Mouse (Mus musculus) stomach, embryonic 15.5 days (tissue): Measurements from ENCODE around the gene Trp53bp2. TPM values are rescaled to one million over a fixed set of nuclear protein-coding genes. Genes with fewer than 3 reads are reported as not detected.

Experiments
- ATAC-seq: fragments of 200-750 bp; cut with Nextera tagmentation; 2 replicates; pipeline ENCODE4 v1.8.0; 2017; ENCODE audit warnings: low read depth, moderate number of reproducible peaks, moderate TSS enrichment; ENCODE audit not compliant: insufficient read depth, low FRiP score
- H3K27ac ChIP-seq: fragments of 300-500 bp; sonication (generic); 2 replicates; pipeline ENCODE4 v1.5.1; 2015; ENCODE audit warnings: mild to moderate bottlenecking, inconsistent platforms
- H3K27me3 ChIP-seq: fragments of 300-500 bp; sonication (generic); replicated peaks from 2 replicates; pipeline ENCODE4 v1.6.1; 2015; ENCODE audit warnings: inconsistent platforms
- H3K36me3 ChIP-seq: fragments of 300-500 bp; sonication (generic); 2 replicates; pipeline ENCODE4 v1.6.1; 2015; ENCODE audit warnings: inconsistent platforms
- H3K4me1 ChIP-seq: fragments of 300-500 bp; sonication (generic); 2 replicates; pipeline ENCODE4 v1.6.1; 2015; ENCODE audit warnings: inconsistent platforms
- H3K4me2 ChIP-seq: fragments of 300-500 bp; sonication (generic); 2 replicates; pipeline ENCODE4 v1.6.1; 2015; ENCODE audit warnings: mild to moderate bottlenecking, inconsistent platforms
- H3K4me3 ChIP-seq: fragments of 300-500 bp; sonication (generic); replicated peaks from 2 replicates; pipeline ENCODE4 v1.5.1; 2015; ENCODE audit warnings: inconsistent platforms
- H3K9ac ChIP-seq: fragments of 300-500 bp; sonication (generic); 2 replicates; pipeline ENCODE4 v1.6.1; 2015; ENCODE audit warnings: inconsistent platforms
- H3K9me3 ChIP-seq: fragments of 300-500 bp; sonication (generic); 2 replicates; pipeline ENCODE4 v1.6.1; 2016; ENCODE audit warnings: inconsistent platforms
- WGBS: fragments of 180-500 bp; shearing (Covaris S2); methylation state at CpG from one replicate; pipeline ENCODE4 v1.1.7; 2015; 5-methylcytosine and 5-hydroxymethylcytosine counted together
- polyA plus RNA-seq: library from polyadenylated mRNA; unstranded; fragments of >200 nt; fragmentation: Nextera tagmentation; extraction: Ambion mirVana; gene quantifications from 2 replicates; pipeline ENCODE4 v1.2.1, GENCODE M21; 2015

The Trp53bp2 gene
- polyA plus RNA-seq, 1 experiment from 2014 or later = 19.9 TPM

DNA sequence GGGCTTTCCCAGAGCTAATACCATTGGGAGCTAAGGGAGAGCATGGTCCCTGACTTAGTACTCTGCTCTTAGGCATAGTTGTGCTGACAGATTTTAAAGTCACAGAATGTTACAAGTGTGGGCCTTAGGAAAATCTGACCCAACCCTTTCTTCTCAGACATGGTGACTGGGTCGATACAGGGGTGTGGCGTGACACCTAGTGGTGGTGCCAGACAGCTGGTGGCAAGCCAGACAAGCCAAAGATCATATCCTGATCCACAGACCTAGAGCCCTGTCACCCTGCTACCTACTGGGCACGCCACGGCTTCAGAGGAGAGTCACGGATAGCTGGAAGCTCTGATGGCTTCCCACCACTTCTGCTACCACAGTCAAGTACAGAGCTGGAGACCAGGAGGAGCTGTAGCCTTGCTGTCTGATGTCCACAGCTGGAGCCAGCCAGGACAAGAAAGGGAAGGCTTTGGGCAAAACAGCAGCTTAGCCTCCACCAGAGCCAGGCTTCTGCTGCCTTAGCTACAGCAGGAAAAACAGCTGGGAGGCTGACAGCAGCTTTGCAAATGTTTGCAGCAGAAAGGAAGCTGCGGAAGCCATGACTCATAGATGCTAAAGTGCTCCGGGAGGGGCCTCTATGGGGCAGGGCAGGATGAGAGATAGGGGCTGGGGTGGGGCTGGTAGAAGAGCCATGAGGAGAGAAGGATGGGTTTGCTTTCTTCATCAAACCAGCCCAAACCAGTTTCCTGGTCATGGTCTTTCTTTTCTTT lies 97.4 kb downstream of the Trp53bp2 start:
- WGBS = 29% methylated on average over 7 of the region's 7 CpGs
- Histone ChIP-seq H3K27ac (peak overlapping the region; percentile 88), H3K36me3 (peaks cover 23% of the 10 kb centered on the region), H3K4me2 (peak overlapping the region; percentile 33; the same call in 1 of the 2 replicates), H3K9me3 (no peaks in the 10 kb centered on the region), H3K4me1 (peaks cover 41% of the 10 kb centered on the region), H3K27me3 (no peaks in the 10 kb centered on the region), H3K9ac (no peak overlapping the region), H3K4me3 (no peak overlapping the region)
- peak; percentile 63 for ATAC-seq

DNA sequence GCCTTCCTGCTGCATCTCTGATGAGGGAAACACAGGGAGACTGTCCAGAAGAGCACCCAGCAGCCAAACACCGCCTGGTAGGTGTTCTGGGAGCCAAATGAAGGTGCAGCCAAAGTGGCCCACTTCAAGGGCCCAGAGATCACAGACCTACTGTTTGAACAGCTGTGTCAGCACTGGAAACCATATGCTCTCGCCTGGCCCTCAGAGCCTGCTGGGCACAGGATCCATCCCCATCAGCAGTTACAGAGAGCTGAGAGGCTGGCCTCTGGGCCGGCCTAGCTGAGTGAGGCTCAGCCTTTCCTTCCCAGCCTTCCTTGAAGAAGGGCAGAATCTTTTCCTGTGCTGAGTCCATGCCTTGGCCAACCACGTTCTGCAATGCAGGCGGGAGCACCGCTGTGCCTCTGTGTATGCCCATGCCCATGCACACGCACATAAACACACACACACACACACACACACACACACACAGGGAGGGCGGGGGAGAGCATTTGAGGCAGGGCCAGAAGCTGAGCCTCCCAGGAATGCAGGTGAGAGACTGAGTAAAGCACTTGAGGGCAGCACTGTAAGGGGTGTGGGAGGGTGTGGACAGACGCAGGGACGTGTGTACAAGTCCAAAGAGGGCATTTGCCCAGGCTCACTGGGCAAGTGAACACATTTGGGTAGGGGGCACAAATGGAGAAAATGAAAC lies 100.3 kb downstream of the Trp53bp2 start:
- Histone ChIP-seq H3K27me3 (no peaks in the 10 kb centered on the region), H3K4me1 (peaks cover 22% of the 10 kb centered on the region), H3K9me3 (no peaks in the 10 kb centered on the region), H3K4me3 (no peak overlapping the region), H3K9ac (no peak overlapping the region), H3K4me2 (no peak overlapping the region), H3K27ac (no peak overlapping the region), H3K36me3 (peaks cover 23% of the 10 kb centered on the region)
- WGBS = 69% methylated on average over 10 of the region's 10 CpGs
- 0 out of 2 replicates have a peak, but pooled peaks have one; percentile 20 for ATAC-seq

DNA sequence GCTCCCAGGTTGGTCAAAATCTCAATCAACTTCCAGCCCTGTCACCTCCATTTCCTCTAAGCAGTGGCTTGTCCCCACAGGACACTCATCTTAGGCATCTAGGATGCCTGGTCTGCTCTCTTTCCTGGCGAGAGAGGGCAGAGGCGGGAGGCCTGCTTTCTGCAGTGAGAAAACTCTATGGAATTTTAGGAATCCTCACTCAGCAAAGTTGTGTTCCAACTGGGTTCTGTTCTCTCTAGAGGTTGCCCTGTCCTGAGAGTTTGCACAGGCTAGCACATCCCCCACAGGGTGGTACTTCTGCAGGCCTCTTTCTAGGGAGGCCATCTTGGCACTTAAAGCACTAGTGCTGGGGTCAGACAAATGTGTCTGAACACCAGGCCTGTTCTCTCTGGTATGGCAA lies 102.1 kb downstream of the Trp53bp2 start:
- Histone ChIP-seq H3K27me3 (no peaks in the 10 kb centered on the region), H3K9ac (no peak overlapping the region), H3K4me1 (peaks cover 10% of the 10 kb centered on the region), H3K9me3 (no peaks in the 10 kb centered on the region), H3K4me3 (no peak overlapping the region), H3K27ac (no peak overlapping the region), H3K36me3 (peaks cover 23% of the 10 kb centered on the region), H3K4me2 (no peak overlapping the region)
- 68% methylated on average over 2 of the region's 2 CpGs for WGBS
- no peak for ATAC-seq

DNA sequence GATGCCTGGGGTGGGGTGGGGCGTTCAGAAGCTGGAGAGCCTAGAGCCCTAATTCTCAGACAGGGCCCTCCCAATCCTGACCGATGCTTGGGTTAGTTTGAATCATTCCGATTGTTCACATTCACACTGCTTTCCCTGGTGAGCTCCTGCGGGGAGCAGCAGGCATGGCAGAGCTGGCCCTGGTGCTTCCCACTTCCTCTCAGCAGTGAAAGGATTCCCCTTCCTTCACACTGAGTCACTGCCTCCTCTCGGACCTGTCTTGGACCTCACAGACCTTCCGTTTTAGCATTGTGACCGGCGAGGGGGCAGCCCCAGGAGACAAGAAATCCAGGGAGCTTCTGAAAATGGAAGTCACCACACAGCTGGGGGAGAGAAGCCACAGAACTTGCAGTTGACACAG lies 102.8 kb downstream of the Trp53bp2 start:
- 72% methylated on average over 8 of the region's 8 CpGs for WGBS
- Histone ChIP-seq H3K9ac (no peak overlapping the region), H3K27me3 (no peaks in the 10 kb centered on the region), H3K4me3 (no peak overlapping the region), H3K9me3 (no peaks in the 10 kb centered on the region), H3K4me2 (no peak overlapping the region), H3K27ac (no peak overlapping the region), H3K36me3 (peaks cover 23% of the 10 kb centered on the region), H3K4me1 (peaks cover 7% of the 10 kb centered on the region; the same call in 1 of the 2 replicates)
- no peak for ATAC-seq

Other genes with a start within 250 kb of the Trp53bp2 start
- gene Vmn1r1, start 244.7 kb upstream of the Trp53bp2 start, polyA plus RNA-seq = not detected in 2 replicates
- 139 and 147 TPM in 2 replicates for gene Degs1, start 126.4 kb upstream of the Trp53bp2 start, polyA plus RNA-seq
- 15.3 and 15.9 TPM in 2 replicates for gene Fbxo28, start 67.5 kb upstream of the Trp53bp2 start, polyA plus RNA-seq
- gene Capn2, start 108.4 kb downstream of the Trp53bp2 start, polyA plus RNA-seq = 107 and 108 TPM in 2 replicates
- 2.2 and 2.4 TPM in 2 replicates for gene Capn8, start 155.8 kb downstream of the Trp53bp2 start, polyA plus RNA-seq